Mouse (Mus musculus) ovary, adult 10 weeks (tissue): Measurements from ENCODE around the gene Aldh3b1. TPM values are rescaled to one million over a fixed set of nuclear protein-coding genes. Genes with fewer than 3 reads are reported as not detected.

Source experiments
- polyA plus RNA-seq: library from polyadenylated mRNA; stranded (reverse); fragments of 350-450 nt; fragmentation: Illumina TruSeq; extraction: RNeasy Lipid Tissue Mini Kit (QIAGEN cat#74804); gene quantifications from one replicate; pipeline ENCODE4 v1.2.3, GENCODE M21; 2014

Gene Aldh3b1
- 1.7 TPM for polyA plus RNA-seq

DNA sequence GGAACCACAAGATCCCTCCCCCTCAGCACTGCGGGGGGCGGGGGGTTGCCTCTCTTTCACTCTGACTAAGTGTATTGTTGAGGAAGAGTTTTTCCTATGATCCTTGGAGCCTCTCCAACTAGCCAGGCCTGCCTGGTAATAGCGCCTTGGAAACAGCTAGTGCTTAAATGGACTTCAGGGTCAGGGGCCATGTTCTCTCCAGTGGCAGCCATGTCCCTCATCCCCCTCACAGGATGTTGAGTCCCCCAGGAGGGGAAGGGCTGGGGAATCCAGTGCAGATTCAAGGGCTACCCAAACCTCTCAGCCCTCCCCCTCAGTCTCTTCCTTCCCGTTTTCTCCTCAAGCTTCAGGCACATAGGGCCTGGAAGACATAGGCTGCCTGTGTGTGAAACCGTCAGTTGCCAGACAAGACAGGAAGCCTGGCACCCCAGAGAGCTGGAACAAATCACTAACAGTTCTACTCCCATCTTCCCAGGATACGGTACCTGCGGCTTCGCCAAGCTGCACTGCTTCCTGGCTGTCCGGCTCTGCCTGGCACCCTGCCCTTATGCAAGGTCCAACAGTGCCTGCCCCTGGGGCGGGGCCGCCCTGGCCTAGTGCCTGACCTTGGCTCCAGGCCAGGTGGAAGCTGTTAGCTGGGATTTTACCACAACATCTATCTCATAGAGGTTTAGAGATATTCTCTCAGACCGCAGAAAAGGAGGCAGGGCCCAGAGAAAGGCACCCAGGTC is at the start of gene Aldh3b1:
Aldh3b1 (minus strand) TSS at position 598 of the 731 bp plus-strand sequence.

DNA sequence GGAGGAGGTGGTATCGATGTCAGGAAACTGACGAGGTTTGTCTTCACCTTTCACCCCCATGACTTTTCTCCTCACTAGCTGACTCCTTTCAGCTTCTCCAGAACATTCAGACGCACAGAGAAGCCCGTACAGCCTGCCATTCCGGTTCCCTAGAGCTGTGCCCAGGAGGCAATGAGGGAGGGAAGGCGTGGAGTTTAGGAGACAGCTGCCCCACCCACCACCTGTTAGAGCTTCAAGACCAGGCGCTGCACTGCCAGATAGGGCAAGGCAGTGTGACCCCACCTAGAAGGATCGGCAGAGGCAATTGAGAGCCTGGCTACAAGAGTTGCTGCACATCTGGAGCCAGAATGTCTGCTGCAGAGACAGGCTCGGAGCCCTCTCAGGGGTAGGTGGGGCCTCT is 42.6 kb upstream of the Aldh3b1 start, which contains the start of gene Aldh3b2:
Aldh3b2 (plus strand) TSS at position 100 of the 400 bp plus-strand sequence.

DNA sequence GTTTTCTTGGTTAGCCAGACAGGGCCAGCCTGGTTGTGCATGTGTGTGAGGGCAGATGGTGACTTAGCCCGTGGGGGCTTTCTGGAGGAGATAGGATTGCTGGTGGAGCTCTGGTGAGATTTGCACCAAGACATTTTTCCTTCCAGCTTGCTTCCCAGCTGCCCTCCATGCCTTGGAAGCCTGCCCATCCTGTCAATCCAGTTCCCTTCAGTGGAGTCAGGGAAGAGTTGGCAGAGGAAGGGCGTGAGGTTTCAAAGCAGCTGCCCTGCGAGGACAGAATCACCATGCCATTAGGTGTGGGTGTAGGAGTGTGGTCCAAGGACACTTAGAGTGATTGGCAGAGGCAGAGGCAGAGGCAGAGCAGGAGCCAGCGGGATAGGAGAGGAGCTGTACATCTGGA is 28.9 kb upstream of the Aldh3b1 start, which contains the start of gene Aldh3b3:
Aldh3b3 (plus strand) TSS at position 176 of the 400 bp plus-strand sequence.

DNA sequence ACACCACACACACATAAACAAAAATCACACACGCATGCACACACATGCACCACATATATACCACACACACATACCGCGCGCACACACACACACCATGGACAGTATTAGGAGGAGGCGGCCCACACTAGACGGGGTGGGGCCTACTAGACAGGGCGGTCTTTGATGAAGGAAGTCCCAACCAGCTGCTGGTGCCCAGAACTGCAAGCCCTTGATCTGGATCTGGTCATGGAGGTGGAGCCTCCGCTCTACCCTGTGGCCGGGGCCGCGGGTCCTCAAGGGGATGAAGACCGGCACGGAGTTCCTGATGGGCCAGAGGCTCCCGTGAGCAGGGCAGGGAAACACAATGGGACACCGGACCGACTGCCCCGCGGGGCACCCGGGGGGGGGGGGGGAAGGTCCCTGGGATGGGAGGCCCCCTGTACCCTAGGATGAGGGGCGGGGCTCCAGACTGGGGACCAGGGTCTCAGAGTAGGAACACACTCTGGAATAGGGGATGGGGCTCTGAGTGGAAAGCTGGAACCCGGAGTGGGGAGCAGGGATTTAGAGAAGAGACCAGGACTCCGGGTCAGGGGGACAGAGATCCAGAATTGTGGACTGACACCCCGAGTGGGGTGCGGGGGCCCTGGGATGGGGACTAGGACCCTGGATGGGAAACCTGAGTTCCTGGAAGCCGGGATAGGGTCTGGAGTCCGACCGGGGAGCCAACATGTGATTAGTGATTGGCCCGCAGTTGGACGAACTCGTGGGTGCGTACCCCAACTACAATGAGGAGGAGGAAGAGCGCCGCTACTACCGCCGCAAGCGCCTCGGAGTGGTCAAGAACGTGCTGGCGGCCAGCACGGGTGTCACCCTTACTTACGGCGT is 5.7 kb upstream of the Aldh3b1 start, which contains the start of gene Unc93b1:
Unc93b1 (plus strand) TSS at position 155 of the 864 bp plus-strand sequence.

DNA sequence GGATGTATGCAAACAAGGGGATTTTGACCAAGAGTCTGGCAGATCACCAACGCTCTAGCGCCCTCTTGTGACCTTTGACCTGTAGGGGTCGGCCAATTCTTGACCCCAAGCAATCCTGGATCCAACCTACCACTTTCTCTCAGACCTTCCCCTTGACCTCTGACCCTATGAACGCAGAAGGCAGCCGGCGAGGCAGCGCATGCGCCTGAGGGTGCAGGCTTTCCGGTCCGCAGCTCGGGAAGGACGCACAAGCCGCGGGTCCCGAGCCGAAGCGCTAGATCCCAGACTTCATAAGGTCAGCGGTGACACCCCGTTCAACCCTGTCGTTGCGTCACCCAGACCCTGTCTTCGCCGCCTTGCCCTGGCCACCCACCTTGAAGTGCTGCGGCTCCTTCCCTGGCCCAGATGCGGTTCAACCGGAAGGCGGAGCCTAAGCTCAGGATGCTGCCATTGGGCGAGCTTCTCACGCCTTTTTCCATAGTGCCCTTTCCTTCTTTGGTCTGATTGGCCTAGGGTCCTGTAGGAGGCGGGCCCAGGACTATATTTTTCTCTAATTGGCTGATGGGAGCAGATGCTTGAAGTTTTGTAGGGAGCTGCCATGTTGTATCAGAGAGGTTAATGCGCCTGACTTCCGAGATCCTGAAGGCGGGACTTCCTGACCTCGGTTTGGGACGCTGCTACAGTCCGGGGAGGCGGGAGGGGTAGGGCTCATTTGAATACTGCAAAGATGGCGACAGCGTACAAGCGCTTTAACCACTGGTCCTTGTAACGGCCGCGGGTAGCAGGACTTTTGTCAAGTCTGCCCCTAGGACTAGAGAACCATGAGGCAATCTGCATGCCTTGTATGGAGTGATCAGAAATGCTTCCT is 17.0 kb downstream of the Aldh3b1 start, which contains the start of gene Ndufs8:
Ndufs8 (minus strand) TSS at position 438 of the 868 bp plus-strand sequence.

GRCm38 (mm10) chr19:3906795-3907786 is 22.5 kb downstream of the Aldh3b1 start, which contains the start of gene Tcirg1:
Gene Tcirg1 (minus strand): TSS chr19:3907133.

Other genes starting within 250 kb of the Aldh3b1 start
- gene Lrp5, start 243.2 kb downstream of the Aldh3b1 start, polyA plus RNA-seq: 0.54 TPM
- 5.5 TPM for gene 1810055G02Rik, start 221.5 kb downstream of the Aldh3b1 start, polyA plus RNA-seq
- gene Kmt5b, start 162.4 kb downstream of the Aldh3b1 start, polyA plus RNA-seq: 263 TPM
- gene Chka, start 78.0 kb downstream of the Aldh3b1 start, polyA plus RNA-seq: 102 TPM
- 2.5 TPM for gene Tcirg1, start 22.7 kb downstream of the Aldh3b1 start, polyA plus RNA-seq
- gene Ndufs8, start 17.0 kb downstream of the Aldh3b1 start, polyA plus RNA-seq: 1.3 TPM
- gene Unc93b1, start 5.4 kb upstream of the Aldh3b1 start, polyA plus RNA-seq: 0.51 TPM
- not detected for gene Aldh3b3, start 28.8 kb upstream of the Aldh3b1 start, polyA plus RNA-seq
- gene Aldh3b2, start 42.5 kb upstream of the Aldh3b1 start, polyA plus RNA-seq: not detected
- gene Acy3, start 56.8 kb upstream of the Aldh3b1 start, polyA plus RNA-seq: 1.3 TPM
- gene Tbx10, start 62.9 kb upstream of the Aldh3b1 start, polyA plus RNA-seq: not detected
- gene Nudt8, start 70.8 kb upstream of the Aldh3b1 start, polyA plus RNA-seq: not detected
- gene Gm49405, start 70.8 kb upstream of the Aldh3b1 start, polyA plus RNA-seq: not detected
- gene Doc2g, start 73.5 kb upstream of the Aldh3b1 start, polyA plus RNA-seq: not detected
- gene Ndufv1, start 83.0 kb upstream of the Aldh3b1 start, polyA plus RNA-seq: 2.2 TPM
- 13.3 TPM for gene Gstp1, start 108.2 kb upstream of the Aldh3b1 start, polyA plus RNA-seq
- 5.3 TPM for gene Gstp2, start 116.2 kb upstream of the Aldh3b1 start, polyA plus RNA-seq
- not detected for gene Gstp3, start 129.8 kb upstream of the Aldh3b1 start, polyA plus RNA-seq
- not detected for gene Cabp2, start 151.8 kb upstream of the Aldh3b1 start, polyA plus RNA-seq
- not detected for gene Cdk2ap2, start 167.4 kb upstream of the Aldh3b1 start, polyA plus RNA-seq
- 0.37 TPM for gene Pitpnm1, start 170.2 kb upstream of the Aldh3b1 start, polyA plus RNA-seq
- gene Aip, start 196.1 kb upstream of the Aldh3b1 start, polyA plus RNA-seq: 1.00 TPM
- not detected for gene Gpr152, start 210.0 kb upstream of the Aldh3b1 start, polyA plus RNA-seq
- not detected for gene Cabp4, start 214.2 kb upstream of the Aldh3b1 start, polyA plus RNA-seq
- gene Coro1b, start 218.8 kb upstream of the Aldh3b1 start, polyA plus RNA-seq: 12.7 TPM
- gene Ptprcap, start 223.8 kb upstream of the Aldh3b1 start, polyA plus RNA-seq: 1.6 TPM
- 1.2 TPM for gene Rps6kb2, start 233.5 kb upstream of the Aldh3b1 start, polyA plus RNA-seq
- gene Carns1, start 245.7 kb upstream of the Aldh3b1 start, polyA plus RNA-seq: 1.00 TPM